Mouse (Mus musculus) layer of hippocampus, postnatal 36 days (tissue): ENCODE data around the gene Xpot. TPM values are rescaled to one million over a fixed set of nuclear protein-coding genes. Genes with fewer than 3 reads are reported as not detected.

Source experiments
- DNase-seq, 2 experiments: peaks; one replicate each; pipeline ENCODE4 v3.0.0; 2022
- microRNA-seq, 2 experiments: library from miRNA; unstranded; fragments of <30 nt; microRNA quantifications; one replicate each; pipeline ENCODE4 v1.2.0; 2021
- total RNA-seq, 2 experiments: library from RNA; stranded (reverse); gene quantifications; 2 replicates each; pipeline ENCODE4 v1.2.3; 2021

The Xpot gene
- total RNA-seq, 2 experiments from 2014 or later, result 65.7 to 73.6 TPM

DNA sequence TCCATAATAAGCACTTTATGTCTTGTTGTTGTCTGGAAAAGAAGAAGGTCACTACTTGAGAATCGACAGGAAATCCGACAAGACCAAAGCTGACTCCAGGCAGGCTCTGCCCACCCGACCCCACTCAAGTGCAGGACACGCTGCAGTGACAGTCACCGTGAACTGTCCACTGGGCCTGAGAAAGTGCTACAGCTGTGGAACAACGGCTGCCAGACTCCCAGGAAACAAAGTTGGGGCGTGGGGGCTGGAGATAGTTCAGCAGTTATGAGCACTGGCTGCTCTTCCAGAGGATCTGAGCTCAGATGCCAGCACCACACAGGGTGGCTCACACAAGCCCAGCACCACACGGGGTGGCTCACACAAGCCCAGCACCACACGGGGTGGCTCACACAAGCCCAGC is 49.8 kb downstream of the Xpot start:
- DNase-seq, result no peak

GRCm38 (mm10) chr10:121571511-121572147 is 54.5 kb downstream of the Xpot start:
- DNase-seq, result no peak

- DNase-seq, result no peak
These were observed 55.1 kb downstream of the Xpot start for GRCm38 (mm10) chr10:121571031-121571430.

- no peak for DNase-seq
These were observed 56.3 kb downstream of the Xpot start for GRCm38 (mm10) chr10:121569796-121570195.

- DNase-seq, result no peak
These were observed 57.0 kb downstream of the Xpot start for GRCm38 (mm10) chr10:121569001-121569589.

DNA sequence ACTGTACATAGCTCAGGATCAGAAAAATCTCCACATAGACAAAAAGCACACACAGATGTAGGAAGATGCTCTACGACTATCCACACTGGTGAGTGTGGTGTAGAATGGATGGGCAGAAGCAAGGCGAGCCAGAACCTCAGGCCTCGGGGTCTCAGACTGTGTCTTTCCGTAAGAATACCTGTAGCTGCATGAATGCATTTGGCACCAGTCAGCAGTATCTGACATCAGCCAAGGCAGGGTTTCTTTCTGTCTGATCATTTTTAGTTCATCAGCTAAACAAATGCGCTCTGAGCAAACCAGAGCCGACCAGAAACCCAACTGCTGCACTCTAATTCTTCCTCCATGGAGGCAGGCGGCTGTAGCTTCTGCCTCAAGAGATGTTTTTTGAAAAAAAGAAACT is 57.6 kb downstream of the Xpot start:
- no peak for DNase-seq

DNA sequence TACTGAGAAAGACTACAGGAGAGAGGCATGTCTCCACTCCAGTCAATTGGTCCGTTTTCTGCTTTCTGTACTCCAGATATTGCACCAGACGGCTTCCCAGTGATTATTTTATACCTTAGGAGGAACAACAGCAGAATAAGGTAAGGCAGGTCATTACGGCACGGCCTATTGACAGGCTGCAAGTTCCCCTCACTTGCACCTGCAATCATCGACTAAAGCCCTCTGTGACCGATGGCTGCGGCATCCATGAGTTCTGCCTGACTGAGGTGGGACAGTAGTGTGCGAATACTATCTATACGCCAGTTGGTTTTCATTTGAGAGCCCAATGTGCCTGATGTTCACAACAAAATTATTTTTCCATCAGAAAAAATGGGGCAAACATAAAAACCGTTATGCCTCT is 58.1 kb downstream of the Xpot start:
- no peak for DNase-seq

DNA sequence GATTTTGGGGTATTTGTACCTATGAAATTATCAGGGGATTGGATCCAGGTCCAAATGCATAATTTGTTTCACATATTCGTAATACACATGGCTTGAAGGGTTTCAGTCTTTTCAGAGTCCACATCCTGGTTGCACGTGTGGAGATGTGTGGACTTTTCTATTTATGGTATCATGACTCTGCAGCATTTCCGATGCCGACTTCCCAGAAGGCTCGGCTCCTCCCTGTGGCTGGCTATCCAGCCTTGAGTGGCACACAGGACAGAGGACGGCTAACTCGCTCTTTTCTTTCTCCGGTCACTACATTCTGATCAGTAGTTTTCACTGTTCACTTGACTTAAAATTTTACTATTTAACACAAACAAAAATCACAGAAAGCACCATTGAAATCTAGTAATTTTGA is 61.7 kb downstream of the Xpot start:
- no peak for DNase-seq

DNA sequence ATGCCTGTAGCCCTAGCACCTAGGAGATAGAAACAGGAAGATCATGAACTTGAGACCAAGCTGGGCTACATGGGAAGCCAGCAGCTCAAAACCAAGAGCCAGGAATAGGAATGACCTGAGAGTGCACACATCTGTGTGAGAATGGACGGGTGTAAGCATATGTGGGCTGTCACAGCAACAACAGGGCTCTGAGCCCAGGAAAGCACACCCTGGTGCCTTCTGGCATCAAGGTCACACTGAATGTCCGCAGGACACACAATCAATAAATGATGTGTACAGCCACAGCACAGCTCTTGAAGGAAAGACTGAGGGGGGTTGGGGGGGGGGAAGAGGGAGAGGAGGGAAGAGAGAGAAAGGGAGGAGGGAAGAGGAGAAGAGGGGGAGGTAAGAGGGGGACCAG is 67.9 kb downstream of the Xpot start:
- DNase-seq, result no peak

DNA sequence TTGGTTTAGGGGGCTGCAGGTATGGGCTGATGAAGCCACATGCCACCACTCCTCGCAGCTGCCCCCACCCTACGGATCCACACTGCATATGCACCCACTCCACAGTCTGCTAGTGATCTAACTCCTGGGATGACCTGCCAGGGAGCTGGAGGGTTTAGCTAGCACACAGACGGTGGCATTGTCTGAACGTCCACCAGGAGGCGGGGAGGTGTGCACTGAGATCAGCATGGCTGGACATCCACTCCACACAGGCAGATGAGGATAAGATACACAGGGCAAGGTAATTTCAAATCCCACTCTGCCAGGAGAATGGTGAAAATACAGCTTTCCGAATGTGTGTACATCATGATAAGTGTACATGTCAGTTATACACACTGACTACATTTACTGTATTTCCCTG is 69.9 kb downstream of the Xpot start:
- no peak for DNase-seq

DNA sequence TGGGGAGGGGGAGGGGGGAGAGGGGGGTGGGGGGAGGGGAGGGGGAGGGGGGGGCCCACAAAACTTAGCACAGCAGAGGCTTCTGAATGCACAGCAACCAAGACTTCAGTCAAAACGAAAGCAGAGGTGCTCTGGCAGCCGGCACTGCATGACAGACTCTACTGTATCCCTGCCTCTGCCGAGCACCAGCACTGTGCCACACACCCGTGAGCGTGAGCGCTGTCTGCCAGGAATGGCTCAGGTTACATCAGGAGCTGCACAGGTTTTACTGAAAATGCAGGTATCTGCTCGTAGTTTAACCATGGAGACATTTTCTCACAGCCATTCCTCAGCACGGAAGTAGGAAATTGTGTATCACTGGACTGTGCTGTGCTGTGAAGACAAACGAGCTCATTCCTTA is 75.8 kb downstream of the Xpot start:
- DNase-seq, result no peak

- DNase-seq, result no peak
These were observed 76.5 kb downstream of the Xpot start for GRCm38 (mm10) chr10:121549670-121550069.

- no peak for DNase-seq
These were observed 79.0 kb downstream of the Xpot start for GRCm38 (mm10) chr10:121547162-121547561.

- no peak for DNase-seq
These were observed 82.6 kb downstream of the Xpot start for GRCm38 (mm10) chr10:121543577-121543976.

- no peak for DNase-seq
These were observed 84.0 kb downstream of the Xpot start for GRCm38 (mm10) chr10:121542156-121542555.

Small RNAs within 50 kb of the gene (microRNA-seq; reads per million reads assigned to microRNA genes)
- gene Gm24330, result 0 reads per million in 2 experiments

Other genes starting within 250 kb of the Xpot start
- 1 to 10 TPM; 8.2 to 8.9 TPM for gene Rassf3, start 150.0 kb downstream of the Xpot start, total RNA-seq
- gene Tbk1, start 39.5 kb downstream of the Xpot start, total RNA-seq, result 10 to 100 TPM; 51.9 to 53.7 TPM
- gene D930020B18Rik, start 15.3 kb upstream of the Xpot start, total RNA-seq, result under 1 TPM; 0.32 to 0.48 TPM
- gene BC048403, start 113.6 kb upstream of the Xpot start, total RNA-seq, result 1 to 10 TPM; 8.6 to 8.8 TPM